Mouse (Mus musculus): ENCODE results near the gene Rsph1. TPM values are rescaled to one million over a fixed set of nuclear protein-coding genes. Genes with fewer than 3 reads are reported as not detected.

Gene Rsph1
- total RNA-seq, 2 experiments from 2014 or later, result 1.5 to 1.6 TPM

DNA sequence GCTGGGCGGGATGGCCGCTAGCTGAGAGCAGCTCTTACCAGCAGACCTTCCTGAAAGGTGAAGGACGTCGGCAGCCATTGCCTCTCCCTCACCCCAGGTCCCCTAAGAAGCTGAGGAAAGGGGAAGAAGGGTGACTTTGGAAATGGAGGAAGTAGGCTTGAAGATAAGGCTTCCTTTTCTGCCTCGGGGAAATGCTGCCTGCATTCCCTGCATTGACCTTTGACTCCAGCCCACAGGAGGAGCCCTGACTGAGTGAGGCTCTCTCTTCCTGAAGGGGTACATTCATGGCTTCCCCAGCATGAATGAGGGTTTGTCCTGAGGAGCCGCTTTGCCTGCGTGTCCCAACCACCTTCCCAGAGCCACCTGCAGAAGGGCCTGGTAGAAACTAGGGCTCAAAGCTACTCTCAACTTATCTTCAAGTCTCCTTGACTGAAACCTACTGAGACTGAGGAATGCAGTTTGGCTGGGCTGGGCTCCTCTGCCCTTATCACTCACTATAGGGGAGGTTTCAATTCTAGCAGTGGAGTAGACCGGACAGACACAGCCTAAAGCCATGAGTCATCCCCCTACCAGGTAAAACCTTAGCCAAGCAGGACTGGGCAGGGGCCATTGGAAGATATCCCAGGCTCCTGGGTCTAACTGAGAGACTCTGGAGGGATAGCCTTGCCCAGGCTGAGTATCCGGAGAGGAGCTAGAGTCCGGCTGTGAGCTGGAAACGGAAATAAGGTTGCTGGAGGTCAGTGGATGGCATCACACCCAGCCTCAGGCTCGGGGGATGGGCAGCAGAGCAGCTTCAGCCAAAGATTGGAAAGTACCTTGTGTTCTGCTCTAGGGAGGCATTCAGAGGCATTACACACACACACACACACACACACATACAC is 28.0 kb upstream of the Rsph1 start:
- DNase-seq, result peak; percentile 71 to 79
- intact Hi-C loops (cut with DNase I), result no loop called here

DNA sequence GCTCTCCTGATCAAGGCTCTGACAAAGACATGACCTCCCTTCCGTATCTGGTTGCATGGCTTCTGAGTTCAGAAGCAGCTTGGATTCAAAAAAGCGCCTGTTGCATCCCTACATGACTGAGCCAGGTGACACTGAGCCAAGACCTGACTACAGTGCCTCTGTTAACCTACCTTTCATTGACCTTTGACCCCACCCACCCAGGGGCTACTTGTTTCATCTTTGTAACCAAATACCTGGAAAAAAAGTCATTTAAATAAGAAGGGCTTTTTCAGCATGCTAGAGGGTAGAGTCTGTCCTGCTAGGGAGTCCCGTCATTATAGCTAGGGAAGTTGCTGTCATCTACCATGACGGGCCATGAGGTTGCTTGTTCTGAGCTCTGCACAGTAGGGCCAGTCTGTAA is 26.2 kb upstream of the Rsph1 start:
- DNase-seq, result no peak
- intact Hi-C loops (cut with DNase I), result no loop called here

DNA sequence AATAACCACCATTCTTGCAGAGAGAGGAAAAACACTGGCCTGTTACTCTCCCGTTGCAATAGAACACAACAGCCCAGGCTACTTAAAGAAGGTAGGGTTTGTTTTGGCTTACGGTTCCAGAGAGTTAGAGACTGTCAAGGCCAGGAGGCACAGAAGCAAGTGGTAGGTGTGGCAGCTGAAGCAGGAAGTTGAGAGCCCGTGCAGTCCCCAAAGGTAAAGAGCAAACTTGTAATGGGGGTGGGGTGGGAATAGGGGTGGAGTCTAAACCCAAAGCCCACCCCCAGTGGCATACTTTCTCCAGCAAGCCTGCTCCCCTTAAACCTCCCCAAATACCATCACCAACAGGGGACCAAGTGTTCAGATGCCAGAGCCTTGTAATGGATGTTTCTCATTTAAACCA is 23.6 kb upstream of the Rsph1 start:
- no peak for DNase-seq
- intact Hi-C loops (cut with DNase I), result no loop called here

- no peak for DNase-seq
- intact Hi-C loops (cut with DNase I), result no loop called here
Observed at GRCm38 (mm10) chr17:31299981-31300380, 22.8 kb upstream of the Rsph1 start.

GRCm38 (mm10) chr17:31298419-31299209 is 21.4 kb upstream of the Rsph1 start:
- intact Hi-C loops (cut with DNase I), result no loop called here
- DNase-seq, result peak in 1 of 2 experiments; percentile 18

DNA sequence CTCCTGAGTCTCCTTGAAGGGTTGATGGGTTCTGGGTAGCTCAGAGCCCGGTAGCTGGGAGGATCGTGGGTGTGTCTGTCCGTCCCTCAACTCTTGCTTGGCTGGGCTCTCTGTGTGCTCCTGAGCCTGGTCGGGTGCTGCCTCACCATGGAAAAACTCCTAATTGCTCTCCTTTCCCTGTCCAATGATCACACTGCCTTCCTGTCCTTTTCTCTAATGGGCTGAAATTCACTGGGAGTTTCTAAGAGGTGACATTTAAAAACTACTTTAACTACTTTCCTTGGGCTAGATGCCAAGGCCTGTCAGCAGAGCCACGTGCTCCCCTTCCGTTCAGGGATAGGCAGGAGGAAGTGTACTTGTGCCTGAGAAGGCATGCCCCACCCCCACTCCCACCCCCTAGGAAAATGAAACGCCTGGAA is 20.3 kb upstream of the Rsph1 start:
- DNase-seq, result peak; percentile 54 to 67
- intact Hi-C loops (cut with DNase I), result loop anchor here (2.0 kb wide), 1 partner anchor 15 kb away; no protein-coding TSS in a partner anchor

DNA sequence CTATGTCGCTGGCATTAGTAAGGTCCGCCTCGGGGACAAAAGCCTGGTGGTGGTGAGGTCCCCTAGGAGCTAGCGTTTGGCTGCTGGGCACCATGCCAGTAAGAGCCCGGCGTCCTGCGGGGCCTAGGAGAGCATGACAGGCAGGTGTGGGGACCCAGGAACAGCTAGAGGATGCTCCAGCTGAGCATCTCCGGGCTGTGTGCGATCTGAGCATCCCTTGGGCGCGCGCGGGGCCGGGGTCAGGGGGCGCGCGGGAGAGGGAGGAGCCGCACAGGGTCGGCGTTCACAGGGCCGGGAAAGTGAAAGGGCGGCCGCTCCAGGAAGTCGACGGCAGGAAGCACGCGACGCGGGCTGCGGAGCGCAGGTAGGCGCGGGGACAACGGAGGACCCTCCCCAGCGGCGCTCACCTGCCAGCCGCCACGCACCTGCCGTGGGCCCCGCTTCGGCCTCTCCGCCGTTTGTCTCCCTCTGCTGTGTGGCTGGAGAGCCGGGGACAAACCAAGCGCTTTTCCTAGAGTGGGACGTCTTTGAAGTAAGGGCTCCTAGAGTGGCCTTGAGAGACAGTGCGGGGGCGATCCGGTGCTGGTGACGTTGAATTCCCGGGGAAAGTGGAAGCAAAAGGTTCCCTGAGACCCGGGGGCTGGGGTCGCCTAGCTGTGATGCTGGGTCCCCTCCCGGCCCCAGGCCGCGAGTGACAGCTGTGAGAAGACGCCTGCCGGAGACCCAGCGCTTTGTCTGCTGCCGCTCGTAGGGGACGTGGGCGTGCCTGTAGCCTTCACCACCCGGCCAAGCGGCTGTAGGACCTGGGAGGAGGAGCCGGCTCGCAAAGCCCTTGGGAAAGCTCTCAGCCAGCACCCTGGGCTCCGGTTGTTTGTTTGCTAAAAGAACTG is 19.0 kb upstream of the Rsph1 start:
- DNase-seq, result peak; percentile 83 to 86
- intact Hi-C loops (cut with DNase I), result loop anchor here (2.0 kb wide), 1 partner anchor 13 kb away; no protein-coding TSS in a partner anchor

- intact Hi-C loops (cut with DNase I), result no loop called here
- peak in 1 of 2 experiments; percentile 55 for DNase-seq
Observed at GRCm38 (mm10) chr17:31295215-31295891, 18.2 kb upstream of the Rsph1 start.

GRCm38 (mm10) chr17:31294363-31295214 is 17.4 kb upstream of the Rsph1 start:
- intact Hi-C loops (cut with DNase I), result no loop called here
- peak in 1 of 2 experiments; percentile 44 for DNase-seq

- DNase-seq, result no peak
Observed at GRCm38 (mm10) chr17:31290859-31291258, 13.7 kb upstream of the Rsph1 start.

DNA sequence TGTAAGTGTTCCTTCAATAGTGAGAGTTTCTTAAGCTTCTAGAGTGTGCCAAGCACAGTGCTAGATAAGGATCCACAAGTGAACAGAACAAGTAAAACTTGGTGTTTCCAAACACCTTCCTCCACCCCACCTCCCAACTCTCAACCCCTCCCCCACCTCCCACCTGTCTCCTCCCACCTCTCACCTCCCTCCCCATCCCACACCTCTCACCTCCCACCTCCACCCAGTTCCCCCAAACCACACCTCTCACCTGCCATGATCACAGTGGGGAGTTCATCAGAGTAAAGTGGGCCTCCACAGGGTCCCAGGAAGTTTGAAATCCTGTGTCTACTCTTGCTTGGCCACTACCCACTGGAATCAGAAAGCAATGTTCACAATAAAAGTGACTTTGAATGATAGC is 13.1 kb upstream of the Rsph1 start:
- intact Hi-C loops (cut with DNase I), result no loop called here
- DNase-seq, result no peak

More at GRCm38 (mm10) chr17:31290859-31291258, 13.7 kb upstream of the Rsph1 start:
- intact Hi-C loops (cut with DNase I), result no loop called here

GRCm38 (mm10) chr17:31288999-31289726 is 12.0 kb upstream of the Rsph1 start:
- intact Hi-C loops (cut with DNase I), result no loop called here
- DNase-seq, result no peak

- intact Hi-C loops (cut with DNase I), result no loop called here
Observed at GRCm38 (mm10) chr17:31287216-31287615, 10.0 kb upstream of the Rsph1 start.

DNA sequence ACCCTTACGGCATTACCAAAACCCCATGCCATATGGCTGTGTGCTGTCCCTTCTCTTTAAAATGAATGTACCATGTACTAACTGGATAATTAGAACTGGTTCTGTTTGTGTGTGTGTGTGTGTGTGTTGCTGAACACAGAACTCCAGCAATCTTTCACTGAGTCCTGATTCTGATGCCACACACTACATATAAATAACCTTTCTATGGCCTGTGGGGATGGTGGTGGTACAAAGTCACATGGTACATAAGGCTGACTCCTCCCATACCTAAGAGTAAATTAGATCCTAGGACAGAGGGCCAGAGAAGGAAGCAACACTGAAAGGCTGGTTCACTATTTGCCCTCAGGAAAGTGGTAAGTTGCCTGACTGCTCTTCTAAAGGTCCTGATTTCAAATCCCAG is 9.3 kb upstream of the Rsph1 start, which contains the start of gene Slc37a1:
Gene Slc37a1, plus strand, starts transcription at position 301 of the 400 bp plus-strand sequence.
- no peak for DNase-seq
- intact Hi-C loops (cut with DNase I), result no loop called here

More at GRCm38 (mm10) chr17:31287216-31287615, 10.0 kb upstream of the Rsph1 start:
- no peak for DNase-seq

GRCm38 (mm10) chr17:31285867-31286266 is 8.7 kb upstream of the Rsph1 start:
- intact Hi-C loops (cut with DNase I), result no loop called here
- DNase-seq, result no peak

- intact Hi-C loops (cut with DNase I), result loop anchor here (2.0 kb wide), 1 partner anchor 14 kb away; no protein-coding TSS in a partner anchor
- no peak for DNase-seq
Observed at GRCm38 (mm10) chr17:31282687-31283053, 5.5 kb upstream of the Rsph1 start.

DNA sequence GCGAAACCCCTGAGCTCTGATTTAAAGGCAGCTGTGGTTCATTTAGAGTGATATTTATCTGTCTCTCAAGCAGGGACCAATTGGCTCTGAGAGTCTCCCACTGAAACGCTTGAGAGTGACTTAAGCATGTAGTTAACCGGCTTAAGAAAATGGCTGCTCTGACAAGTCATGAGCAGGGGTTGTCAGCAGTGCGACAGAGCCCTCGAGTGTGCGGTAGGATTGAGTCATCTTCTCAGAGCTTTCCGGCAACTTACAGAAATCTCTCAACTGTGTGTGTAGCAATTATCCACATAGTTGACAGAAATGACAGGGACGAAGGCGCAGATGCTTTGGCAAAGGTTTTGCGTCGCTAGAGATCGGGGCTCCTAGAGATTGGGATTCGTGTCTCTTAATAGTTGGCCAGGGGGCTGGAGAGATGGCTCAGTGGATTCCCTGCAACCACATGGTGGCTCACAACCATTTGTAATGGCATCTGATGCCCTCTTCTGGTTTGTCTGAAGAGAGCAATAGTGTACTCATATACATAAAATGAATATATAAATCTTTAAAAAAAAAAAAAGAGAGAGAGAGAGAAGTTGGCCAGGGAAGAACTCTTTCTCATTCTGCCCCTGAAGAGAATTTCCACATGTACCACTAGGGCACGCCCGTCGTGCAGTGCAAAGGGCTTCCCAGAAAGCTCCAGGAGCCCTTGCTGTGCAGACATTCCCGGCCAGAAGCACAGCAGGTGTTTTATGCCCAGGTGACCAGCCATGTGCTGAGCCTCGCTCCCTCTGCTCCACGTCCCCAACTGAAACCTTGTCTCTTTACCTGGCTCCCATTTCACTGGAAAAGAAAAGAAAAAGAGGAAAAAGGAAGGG is 4.9 kb upstream of the Rsph1 start:
- DNase-seq, result no peak
- intact Hi-C loops (cut with DNase I), result loop anchor here (2.0 kb wide), 2 partner anchors 15 to 49 kb away; no protein-coding TSS in a partner anchor
